Mouse (Mus musculus) CD4-positive, CD25-positive, alpha-beta regulatory T cell, adult 4 months (primary cell): ENCODE results near the gene Gm17455. TPM values are rescaled to one million over a fixed set of nuclear protein-coding genes. Genes with fewer than 3 reads are reported as not detected.

Experiments used
- ATAC-seq: one replicate; pipeline ENCODE4 v1.8.0; 2017
- polyA plus RNA-seq, 2 experiments: library from polyadenylated mRNA; unstranded; fragments of 100-300 nt; shearing (Covaris generic); gene quantifications; one replicate each; pipeline ENCODE4 v1.2.1; 2017

Gene Gm17455
- polyA plus RNA-seq, 2 experiments from 2014 or later = 1.5 to 3.7 TPM

- ATAC-seq = no peak
These were observed 23.2 kb downstream of the Gm17455 start for GRCm38 (mm10) chr10:60422756-60423155.

- ATAC-seq = no peak
These were observed 30.5 kb downstream of the Gm17455 start for GRCm38 (mm10) chr10:60430001-60430400.

GRCm38 (mm10) chr10:60430591-60430990 lies 31.1 kb downstream of the Gm17455 start:
- no peak for ATAC-seq

GRCm38 (mm10) chr10:60432679-60433078 lies 33.2 kb downstream of the Gm17455 start:
- no peak for ATAC-seq

GRCm38 (mm10) chr10:60442321-60442720 lies 42.8 kb downstream of the Gm17455 start:
- no peak for ATAC-seq

- no peak for ATAC-seq
These were observed 43.6 kb downstream of the Gm17455 start for GRCm38 (mm10) chr10:60443078-60443477.

GRCm38 (mm10) chr10:60445031-60445593 lies 45.6 kb downstream of the Gm17455 start:
- no peak for ATAC-seq

GRCm38 (mm10) chr10:60447186-60447585 lies 47.7 kb downstream of the Gm17455 start:
- ATAC-seq = no peak

Other genes starting within 250 kb of the Gm17455 start
- under 1 TPM; 0.11 to 0.51 TPM for gene Chst3, start 180.5 kb upstream of the Gm17455 start, polyA plus RNA-seq
- gene Psap, start 122.1 kb upstream of the Gm17455 start, polyA plus RNA-seq = 100 to 1,000 TPM in 1 of 2 experiments, 10 to 100 TPM in 1; 89.0 to 427 TPM
- 100 to 1,000 TPM; 171 to 206 TPM for gene Vsir, start 52.9 kb upstream of the Gm17455 start, polyA plus RNA-seq